Mouse (Mus musculus) MN1 (cell line): ENCODE results near the gene Grip1.
"Not testable (repeated sequence)": the region's sequence is repeated elsewhere in the genome, so short reads cannot be mapped to it uniquely, and the experiment has no call there.

ENCODE experiments used
- DNase-seq: peaks from one replicate; pipeline ENCODE4 v3.0.0-alpha.2; 2016; ENCODE audit warnings: low spot score

Grip1 gene

DNA sequence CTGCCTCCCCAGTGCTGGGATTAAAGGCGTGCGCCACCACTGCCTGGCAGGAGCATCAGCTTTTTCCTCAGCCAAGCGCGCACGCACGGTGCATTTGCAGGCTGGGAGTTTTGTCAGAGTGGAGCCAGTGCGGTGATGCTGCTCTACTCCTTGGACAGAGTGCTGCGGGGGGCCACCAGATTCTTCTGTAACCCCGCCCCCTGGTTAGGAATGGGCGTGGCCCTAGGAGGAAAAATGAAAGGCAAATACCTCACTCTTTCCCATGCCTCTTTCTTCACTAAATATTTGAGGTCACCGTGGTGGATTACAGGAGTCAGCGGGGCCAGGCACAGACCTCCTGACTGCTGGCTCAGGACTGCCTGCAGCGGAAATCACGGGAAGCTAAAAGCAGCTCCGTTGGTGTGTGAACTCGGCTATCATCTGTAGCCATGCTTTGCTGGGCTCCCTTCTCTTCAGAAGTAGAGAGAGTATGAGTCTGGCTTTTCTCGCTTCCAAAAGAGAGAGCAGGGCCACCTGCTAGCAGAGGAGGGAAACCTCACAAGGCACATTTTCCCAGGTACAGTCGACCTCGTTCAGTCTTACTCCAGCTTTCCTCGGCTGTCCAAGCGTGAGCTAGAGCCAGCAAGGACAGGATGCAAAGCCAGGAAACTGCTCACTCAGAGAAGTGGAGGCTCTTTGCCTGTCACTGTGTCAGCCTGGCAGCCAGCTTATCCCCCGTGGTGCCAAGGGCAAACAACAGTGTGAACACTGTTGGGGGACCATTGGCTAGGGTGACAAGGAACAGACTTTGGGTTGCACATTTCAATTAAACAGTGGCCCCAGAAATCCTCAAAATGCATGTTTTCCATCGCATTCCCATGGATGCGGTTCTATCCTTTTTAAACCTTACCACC, 607.9 kb downstream of the Grip1 start:
- DNase-seq = no peak

- peak; percentile 62 for DNase-seq
Observed at GRCm38 (mm10) chr10:120064424-120064823, 610.8 kb downstream of the Grip1 start.

- DNase-seq = no peak
Observed at GRCm38 (mm10) chr10:120066319-120066718, 612.7 kb downstream of the Grip1 start.

GRCm38 (mm10) chr10:120077850-120078249, 624.2 kb downstream of the Grip1 start:
- peak; percentile 42 for DNase-seq

DNA sequence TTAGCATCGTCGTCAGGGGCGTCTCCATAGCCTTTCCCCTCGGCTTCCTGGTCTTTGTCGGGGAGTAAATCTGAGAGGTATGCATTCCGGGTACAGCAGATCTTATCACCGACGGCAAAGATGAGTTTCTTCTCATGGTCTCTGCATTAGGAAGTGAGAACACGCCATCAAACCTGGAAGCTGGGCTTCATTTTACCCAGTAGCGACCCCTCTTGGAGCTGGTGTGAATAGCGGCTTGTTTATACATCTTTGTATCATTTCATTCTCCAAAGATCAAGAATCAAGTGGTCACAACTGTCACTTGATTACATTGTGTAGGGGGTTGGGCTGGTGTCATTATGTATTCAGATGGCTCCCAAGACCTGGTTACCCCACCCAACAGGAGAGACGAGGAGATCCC, 638.9 kb downstream of the Grip1 start:
- DNase-seq = no peak

DNA sequence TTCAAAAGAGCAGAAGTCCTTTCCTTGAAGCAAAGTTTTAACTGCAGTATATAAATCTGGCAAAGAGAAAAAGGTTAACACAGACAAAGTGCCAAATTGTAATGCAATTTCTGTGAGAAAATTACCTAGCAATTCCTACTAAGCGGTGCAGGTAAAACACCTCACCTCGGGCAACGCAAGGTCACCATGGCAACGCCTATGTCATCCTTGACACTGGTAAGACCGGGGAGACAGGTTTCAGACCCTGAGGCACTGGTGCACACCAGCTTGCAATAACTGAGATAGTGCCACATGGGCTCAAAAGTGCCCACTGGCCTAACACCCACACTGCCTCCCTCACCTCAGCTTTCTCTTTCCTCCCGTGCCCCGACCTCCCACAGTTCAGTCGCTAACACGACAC, 641.5 kb downstream of the Grip1 start:
- no peak for DNase-seq

DNA sequence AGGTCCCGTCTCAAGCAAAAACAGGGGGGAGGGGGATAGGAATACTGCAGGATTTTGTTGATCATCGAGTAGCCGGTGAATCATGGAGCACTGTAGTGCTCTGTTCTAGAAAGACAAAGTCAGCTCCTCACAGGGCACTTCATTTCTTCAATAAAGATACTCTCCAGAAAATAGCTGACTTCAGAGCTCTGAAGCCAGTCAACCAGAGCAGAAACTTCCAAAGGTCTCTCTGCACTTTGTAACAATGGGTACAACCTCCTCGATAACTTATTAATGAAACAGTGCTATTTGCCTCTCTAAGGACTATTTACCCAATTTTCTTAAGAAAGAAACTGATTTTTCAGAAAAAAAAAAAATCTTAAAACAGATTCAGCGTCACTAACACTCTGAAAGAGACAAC, 642.1 kb downstream of the Grip1 start:
- DNase-seq = no peak

DNA sequence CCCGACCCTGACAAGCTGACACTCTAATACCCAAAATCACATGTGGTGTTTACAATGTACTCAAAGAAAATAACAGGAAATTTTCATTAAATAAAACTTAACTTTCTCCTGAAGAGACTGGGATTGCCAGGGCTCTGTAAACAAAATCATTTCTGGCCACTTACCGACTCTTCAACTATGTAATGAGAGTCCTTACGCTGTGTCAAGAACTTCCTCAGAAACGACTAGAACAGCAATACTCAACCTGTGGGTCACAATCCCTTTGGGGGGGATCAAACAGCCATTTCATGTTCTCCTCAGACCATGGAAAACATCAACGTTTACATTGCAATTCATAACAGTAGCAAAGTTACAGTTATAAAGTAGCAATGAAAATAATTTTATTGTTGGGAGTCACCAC, 643.9 kb downstream of the Grip1 start:
- no peak for DNase-seq

GRCm38 (mm10) chr10:120100806-120101205, 647.2 kb downstream of the Grip1 start:
- no peak for DNase-seq

DNA sequence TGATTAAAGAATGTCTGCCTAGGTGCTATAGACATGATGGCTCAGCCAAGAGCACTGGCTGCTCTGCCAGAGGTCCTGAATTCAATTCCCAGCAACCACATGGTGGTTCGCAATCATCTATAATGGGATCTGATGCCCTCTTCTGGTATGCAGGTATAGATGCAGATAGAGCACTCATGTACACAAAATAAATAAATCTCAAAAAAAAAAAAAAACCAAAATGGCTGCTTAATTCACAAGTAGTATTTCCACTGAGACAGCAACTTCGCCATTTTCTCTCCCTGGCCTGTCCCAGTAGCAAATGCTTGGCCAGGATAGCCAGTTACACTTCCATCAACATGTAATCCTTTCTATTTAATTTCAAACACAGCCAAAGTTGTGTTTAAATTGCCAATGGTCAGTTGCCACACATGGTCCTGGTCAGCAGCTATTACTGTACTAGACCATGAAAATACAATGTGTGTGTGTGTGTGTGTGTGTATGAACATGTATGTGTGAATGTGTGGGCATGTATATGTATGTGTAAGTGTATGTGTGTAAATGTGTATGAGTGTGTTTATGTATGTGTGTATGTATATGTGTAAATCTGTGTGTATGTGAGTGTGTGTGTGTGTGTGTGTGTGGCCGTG, 658.2 kb downstream of the Grip1 start:
- DNase-seq = peak; percentile 25

DNA sequence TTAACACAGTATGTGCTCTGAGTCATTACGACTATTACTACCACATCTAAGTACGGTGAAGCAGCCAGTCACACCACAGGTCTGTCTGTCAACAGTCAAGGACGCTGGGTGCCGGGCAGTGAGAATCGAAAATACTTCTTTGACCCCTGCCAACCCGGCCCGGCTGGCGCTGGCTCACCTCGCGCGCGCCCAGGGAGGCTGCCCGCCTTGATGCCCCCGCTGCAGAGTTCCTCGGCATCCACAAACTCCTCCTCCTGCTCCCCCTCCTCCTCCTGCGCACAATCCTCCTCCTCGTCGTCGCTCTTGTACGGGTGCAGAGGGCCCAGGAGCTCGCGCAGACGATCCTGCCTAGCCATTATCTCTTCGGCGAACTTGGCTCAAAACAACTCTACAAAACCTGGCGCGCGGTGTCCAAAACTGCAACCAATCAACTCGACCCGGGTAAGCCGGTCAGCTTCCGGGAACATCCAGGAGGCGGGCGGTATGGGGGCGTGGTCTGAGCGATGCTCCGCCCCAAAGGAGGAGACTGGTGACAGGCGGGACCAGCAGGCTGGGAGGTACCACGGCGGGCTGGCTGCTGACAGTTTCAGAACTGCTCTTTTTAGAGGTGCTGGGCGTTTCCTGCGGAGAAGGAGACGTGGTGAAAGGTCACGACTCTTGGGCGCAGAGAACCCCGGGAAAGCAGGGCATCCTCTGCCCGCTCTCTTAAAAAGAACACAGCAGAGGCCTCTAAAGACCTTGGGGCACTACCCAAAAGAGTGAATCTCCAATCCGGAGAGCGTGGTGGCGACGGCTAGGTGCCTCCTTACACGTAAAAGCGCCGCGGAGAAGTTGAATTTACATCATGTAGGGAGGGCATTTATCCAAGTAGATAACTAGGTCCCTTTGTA, 659.1 kb downstream of the Grip1 start, which contains the start of gene Helb:
TSS of gene Helb (minus strand) at position 481 of the 890 bp plus-strand sequence.
- DNase-seq = peak; percentile 100

DNA sequence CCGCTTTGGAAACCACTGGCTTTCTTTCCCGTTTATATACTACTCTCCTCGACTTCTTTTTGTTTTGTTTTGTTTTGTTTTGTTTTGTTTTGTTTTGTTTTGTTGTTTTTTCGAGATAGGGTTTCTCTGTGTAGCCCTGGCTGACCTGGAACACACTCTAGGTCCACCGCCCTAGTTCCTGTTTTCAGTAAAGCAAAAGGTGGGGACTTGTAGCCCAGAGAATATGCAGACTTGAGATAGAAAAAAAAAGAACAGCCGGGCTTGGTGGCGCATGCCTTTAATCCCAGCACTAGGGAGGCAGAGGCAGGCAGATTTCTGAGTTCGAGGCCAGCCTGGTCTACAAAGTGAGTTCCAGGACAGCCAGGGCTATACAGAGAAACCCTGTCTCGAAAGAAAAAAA, 659.9 kb downstream of the Grip1 start:
- not testable (repeated sequence) for DNase-seq

DNA sequence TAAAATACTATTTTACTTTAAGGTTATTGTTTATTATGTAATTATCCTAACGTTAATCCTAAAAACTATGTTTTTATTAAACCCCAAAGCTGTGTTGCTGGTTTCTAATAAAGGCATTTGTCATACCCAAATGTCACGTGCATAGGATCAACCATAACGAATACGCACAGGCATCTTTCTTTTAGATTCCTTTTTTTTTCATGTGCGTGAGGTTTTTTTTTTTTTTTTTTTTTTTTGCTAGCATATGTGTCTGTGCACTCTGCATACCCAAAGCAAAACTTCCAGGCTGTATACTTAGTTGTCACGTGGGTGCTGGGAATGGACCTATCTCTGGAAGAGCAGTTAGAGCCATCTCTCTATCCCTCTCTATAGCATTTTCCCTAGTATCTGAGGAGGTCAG, 660.4 kb downstream of the Grip1 start:
- DNase-seq = no peak

- no peak for DNase-seq
Observed at GRCm38 (mm10) chr10:120114493-120114892, 660.9 kb downstream of the Grip1 start.

DNA sequence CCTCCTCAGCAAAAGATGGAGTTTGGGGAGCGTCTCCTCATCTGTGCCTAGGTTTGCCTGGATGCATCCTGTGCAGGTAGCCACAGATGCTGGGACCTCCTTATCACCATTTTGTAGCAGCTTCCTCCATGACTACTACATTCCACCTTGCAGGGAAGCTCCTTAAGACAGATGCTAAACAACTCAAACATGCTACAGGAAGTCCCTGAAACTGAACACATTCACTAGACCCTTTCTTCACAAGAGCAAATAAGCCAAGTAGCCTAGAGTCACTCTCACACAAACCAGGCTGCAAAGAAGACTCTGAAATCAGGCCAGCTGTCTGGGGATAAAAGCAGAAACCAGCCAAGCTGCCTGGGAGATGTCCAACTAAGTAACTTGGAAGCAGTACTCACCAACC, 661.6 kb downstream of the Grip1 start:
- no peak for DNase-seq

- no peak for DNase-seq
Observed at GRCm38 (mm10) chr10:120123721-120124120, 670.1 kb downstream of the Grip1 start.

- peak; percentile 91 for DNase-seq
Observed at GRCm38 (mm10) chr10:120124801-120125464, 671.3 kb downstream of the Grip1 start.

GRCm38 (mm10) chr10:120125465-120125857, 671.8 kb downstream of the Grip1 start:
- no peak for DNase-seq

GRCm38 (mm10) chr10:120128601-120129277, 675.1 kb downstream of the Grip1 start:
- DNase-seq = no peak

- no peak for DNase-seq
Observed at GRCm38 (mm10) chr10:120130621-120131020, 677.0 kb downstream of the Grip1 start.

DNA sequence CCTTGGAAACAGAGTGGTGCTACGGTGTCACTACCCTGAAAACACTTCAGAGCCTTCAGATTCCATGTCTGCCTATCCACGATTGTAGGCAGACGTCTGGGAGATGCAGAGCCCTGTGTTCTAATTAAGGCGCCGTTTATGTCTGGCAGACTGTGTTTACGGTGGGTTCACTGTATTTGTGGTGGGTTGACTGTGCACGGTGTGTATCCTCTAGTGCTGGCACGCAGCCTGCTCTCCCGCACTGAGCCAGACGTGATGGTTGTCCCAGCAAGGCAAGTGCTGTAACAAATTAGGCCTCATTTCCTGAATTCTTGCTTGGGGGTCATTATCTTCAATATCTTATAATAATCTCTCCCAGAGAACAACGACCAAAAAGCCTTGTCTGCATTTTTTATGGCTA, 680.1 kb downstream of the Grip1 start:
- peak; percentile 35 for DNase-seq
